Mouse (Mus musculus) stomach, postnatal 0 days (tissue): ENCODE measurements at regions not wholly inside any gene's neighbourhood (a gene's known extent, or its start where the extent isn't known, plus 50 kb on each side); places are given as distances from the start of the nearest gene placed in this dataset.

Experiments
- CTCF ChIP-seq: IDR thresholded peaks from 2 replicates; pipeline ENCODE4 v1.5.1; 2016; ENCODE audit warnings: antibody characterized with exemption, low read depth, mild to moderate bottlenecking, moderate library complexity
- EP300 ChIP-seq: optimal IDR thresholded peaks from 2 replicates; pipeline ENCODE3; 2016; ENCODE audit warnings: antibody characterized with exemption

DNA sequence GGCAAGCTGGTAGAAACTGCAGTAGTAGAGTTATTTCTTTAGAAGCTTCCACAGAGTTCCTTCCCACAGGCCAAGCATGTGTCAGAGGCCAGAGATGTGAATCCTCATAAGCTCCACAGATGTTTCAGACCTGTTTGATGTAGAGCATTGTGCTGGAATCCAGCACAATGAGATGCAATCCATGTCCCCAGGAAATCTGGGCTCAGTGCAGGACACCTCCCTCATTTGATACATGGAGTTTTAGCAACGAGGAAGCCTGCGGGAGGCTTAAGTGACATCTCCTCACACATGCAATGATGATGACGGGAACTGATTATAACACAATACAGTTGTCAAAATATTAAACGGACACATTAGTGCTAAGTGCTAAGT, 133.7 kb downstream of the Slc30a10 start:
- TF ChIP-seq CTCF (no peak), EP300 (no peak)
